Mouse (Mus musculus) ES-E14 (cell line): ENCODE results near the gene Lrg1. TPM values are rescaled to one million over a fixed set of nuclear protein-coding genes. Genes with fewer than 3 reads are reported as not detected.

Experiments
- DNase-seq: peaks from one replicate; pipeline ENCODE4 v3.0.0-alpha.2; 2013; ENCODE audit warnings: low read depth, low spot score
- H3K27ac ChIP-seq: 2 replicates; pipeline ENCODE4 v1.5.1; 2012; ENCODE audit warnings: low read depth, mild to moderate bottlenecking, low read length, moderate library complexity, mixed read lengths; ENCODE audit not compliant: poor library complexity, insufficient read depth, severe bottlenecking
- H3K36me3 ChIP-seq: 2 replicates; pipeline ENCODE4 v1.6.1; 2012; ENCODE audit warnings: mild to moderate bottlenecking, low read length, moderate library complexity, mixed read lengths; ENCODE audit not compliant: control insufficient read depth, poor library complexity, insufficient read depth, severe bottlenecking
- H3K4me1 ChIP-seq, 2 experiments: fragments of 150-350 bp in 1 of 2; sonication (generic) in 1 of 2; 2 replicates each; pipeline ENCODE4 v1.6.1; 2012; ENCODE audit warnings: low read length in 2 of 2, mild to moderate bottlenecking in 1 of 2, mixed read lengths in 1 of 2; ENCODE audit not compliant: control insufficient read depth in 2 of 2, insufficient read depth in 2 of 2, poor library complexity in 1 of 2
- H3K4me3 ChIP-seq, 2 experiments: fragments of 150-350 bp in 1 of 2; sonication (generic) in 1 of 2; 2 replicates each; pipeline ENCODE4 v1.5.1; 2012; ENCODE audit warnings: low read length in 2 of 2, low read depth in 1 of 2, mild to moderate bottlenecking in 1 of 2, mixed read lengths in 1 of 2; ENCODE audit not compliant: insufficient read depth in 1 of 2, poor library complexity in 1 of 2, severe bottlenecking in 1 of 2
- H3K9ac ChIP-seq: 2 replicates; pipeline ENCODE4 v1.6.1; 2012; ENCODE audit warnings: low read depth, mild to moderate bottlenecking, low read length, mixed read lengths; ENCODE audit not compliant: poor library complexity, insufficient read depth, severe bottlenecking
- H3K9me3 ChIP-seq: fragments of 150-350 bp; sonication (generic); 2 replicates; pipeline ENCODE4 v1.6.1; 2012; ENCODE audit warnings: low read depth, mild to moderate bottlenecking, low read length; ENCODE audit not compliant: control insufficient read depth, insufficient read depth
- CHD2 ChIP-seq: IDR thresholded peaks from 2 replicates; pipeline ENCODE4 v1.6.1; 2014; ENCODE audit warnings: mild to moderate bottlenecking, low read depth, low read length, inconsistent platforms
- HCFC1 ChIP-seq: IDR thresholded peaks from 2 replicates; pipeline ENCODE4 v1.6.1; 2012; ENCODE audit warnings: low read length, inconsistent platforms, borderline replicate concordance; ENCODE audit not compliant: insufficient read depth
- MAFK ChIP-seq: IDR thresholded peaks from 2 replicates; pipeline ENCODE4 v1.6.1; 2014; ENCODE audit warnings: mild to moderate bottlenecking, low read depth, low read length, inconsistent platforms; ENCODE audit not compliant: insufficient read depth
- ZC3H11A ChIP-seq: IDR thresholded peaks from 2 replicates; pipeline ENCODE4 v1.6.1; 2012; ENCODE audit warnings: low read depth, mild to moderate bottlenecking, inconsistent platforms, low read length, borderline replicate concordance
- ZNF384 ChIP-seq: IDR thresholded peaks from 2 replicates; pipeline ENCODE4 v1.6.1; 2012; ENCODE audit warnings: low read depth, low read length, inconsistent platforms
- in situ Hi-C, 2 experiments: fragments of 600-800 bp; cut with MboI; formaldehyde crosslinking; loops; one replicate each; pipeline ENCODE4 v1.15.1; 2025; ENCODE audit warnings: low sequenced_read_pairs in 2 of 2, inconsistent platforms in 1 of 2; ENCODE audit not compliant: unreplicated experiment in 2 of 2
- total RNA-seq: library from RNA; depleted of rRNA; stranded (reverse); fragments of 300-350 nt; gene quantifications from 2 replicates; pipeline ENCODE4 v1.2.3, GENCODE M21; 2012; rRNA removed

Gene Lrg1
- total RNA-seq = not detected in 2 replicates

GRCm38 (mm10) chr17:56121826-56122225, at the start of gene Lrg1:
Lrg1 (minus strand) TSS chr17:56122001.
- Histone ChIP-seq H3K9me3 (no peaks in the 10 kb centered on the region), H3K36me3 (no peaks in the 10 kb centered on the region), H3K4me1 (peaks cover 0 to 5% of the 10 kb centered on the region in 2 experiments; a peak in 1 of 4 replicates), H3K27ac (no peak within 1 kb of the TSS), H3K4me3 (peak within 1 kb of the TSS in 1 of 2 experiments; percentile 61; a peak in 1 of 4 replicates), H3K9ac (no peak within 1 kb of the TSS)
- in situ Hi-C loops = no loop called here
- DNase-seq = no peak
- no peak for TF ChIP-seq HCFC1
- no peak for TF ChIP-seq MAFK
- TF ChIP-seq CHD2 = no peak
- TF ChIP-seq ZC3H11A = no peak
- no peak for TF ChIP-seq ZNF384

GRCm38 (mm10) chr17:56171456-56171855, 49.7 kb upstream of the Lrg1 start:
- Histone ChIP-seq H3K27ac (no peak overlapping the region), H3K9ac (no peak overlapping the region)
- in situ Hi-C loops = no loop called here

DNA sequence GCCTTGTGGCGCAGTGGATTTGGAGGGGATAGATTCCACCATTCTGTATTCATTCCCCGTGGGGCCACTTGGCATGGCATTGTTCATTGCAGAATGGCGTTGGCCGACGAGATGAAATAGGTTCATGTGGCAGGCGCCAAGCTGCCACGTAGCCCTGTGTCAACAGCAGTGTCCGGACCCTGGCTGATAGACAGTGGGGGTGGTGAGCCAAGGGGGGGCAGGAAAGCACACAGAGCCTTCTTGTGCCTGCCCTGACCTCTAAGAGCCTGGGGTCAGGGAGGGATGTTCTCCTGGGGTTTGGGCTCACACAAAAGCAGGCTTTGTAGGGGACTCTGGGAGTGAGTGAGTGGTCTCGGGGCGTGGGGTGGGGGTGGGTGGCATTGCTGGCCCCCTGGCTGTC, 48.8 kb upstream of the Lrg1 start:
- no peak overlapping the region; the same call in 1 of the 2 replicates for H3K9ac ChIP-seq
- in situ Hi-C loops = no loop called here

More at GRCm38 (mm10) chr17:56171456-56171855, 49.7 kb upstream of the Lrg1 start:
- H3K9me3 ChIP-seq = no peaks in the 10 kb centered on the region
- TF ChIP-seq HCFC1 (no peak), CHD2 (no peak), ZC3H11A (no peak), MAFK (no peak), ZNF384 (no peak)
- peaks cover under 1% of the 10 kb centered on the region for H3K36me3 ChIP-seq
- DNase-seq = no peak
- peaks cover 0 to 12% of the 10 kb centered on the region in 2 experiments; a peak in 1 of 4 replicates for H3K4me1 ChIP-seq
- H3K4me3 ChIP-seq = no peak overlapping the region

GRCm38 (mm10) chr17:56169830-56170229, 48.0 kb upstream of the Lrg1 start:
- Histone ChIP-seq H3K4me3 (no peak overlapping the region), H3K36me3 (no peaks in the 10 kb centered on the region; the same call in 1 of the 2 replicates), H3K9ac (no peak overlapping the region), H3K9me3 (no peaks in the 10 kb centered on the region), H3K27ac (no peak overlapping the region), H3K4me1 (peaks cover 0 to 12% of the 10 kb centered on the region in 2 experiments; a peak in 1 of 4 replicates)
- DNase-seq = no peak
- TF ChIP-seq ZC3H11A = no peak
- in situ Hi-C loops = no loop called here

More for the DNA sequence above, 48.8 kb upstream of the Lrg1 start:
- DNase-seq = no peak
- Histone ChIP-seq H3K4me1 (peaks cover 0 to 12% of the 10 kb centered on the region in 2 experiments; a peak in 1 of 4 replicates), H3K36me3 (no peaks in the 10 kb centered on the region; the same call in 1 of the 2 replicates), H3K4me3 (peak overlapping the region in 1 of 2 experiments; percentile 13; a peak in 1 of 4 replicates), H3K9me3 (no peaks in the 10 kb centered on the region), H3K27ac (no peak overlapping the region)
- TF ChIP-seq CHD2 (no peak), ZNF384 (no peak), MAFK (no peak), ZC3H11A (no peak), HCFC1 (no peak)

DNA sequence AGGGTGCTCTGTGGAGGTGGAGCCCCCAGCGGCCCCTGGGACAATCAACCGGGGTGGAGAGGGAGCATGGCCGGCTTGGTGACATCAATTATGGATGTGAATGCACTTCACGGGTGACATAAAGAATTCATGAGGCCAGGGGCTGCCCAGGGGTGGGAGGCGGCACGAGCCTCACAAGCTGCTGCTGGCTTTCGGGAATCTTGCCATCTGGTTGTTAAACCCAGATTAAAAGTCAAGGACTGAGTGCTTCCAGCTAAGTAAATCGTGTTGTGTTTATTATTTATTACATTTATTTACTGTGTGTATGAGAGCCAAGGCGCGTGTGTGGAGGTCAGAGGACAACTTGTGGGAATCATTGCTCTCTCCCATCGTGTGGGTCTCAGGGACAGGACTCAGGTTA, 43.9 kb upstream of the Lrg1 start:
- DNase-seq = no peak
- H3K4me3 ChIP-seq = no peak overlapping the region
- H3K9ac ChIP-seq = no peak overlapping the region
- in situ Hi-C loops = no loop called here
- H3K4me1 ChIP-seq = peaks cover 0 to 9% of the 10 kb centered on the region in 2 experiments; a peak in 1 of 4 replicates
- no peaks in the 10 kb centered on the region for H3K36me3 ChIP-seq
- TF ChIP-seq ZC3H11A (no peak), HCFC1 (no peak), CHD2 (no peak), MAFK (no peak), ZNF384 (no peak)
- H3K9me3 ChIP-seq = no peaks in the 10 kb centered on the region
- H3K27ac ChIP-seq = no peak overlapping the region
